Mouse (Mus musculus): ENCODE data around the gene Rasa3. TPM values are rescaled to one million over a fixed set of nuclear protein-coding genes. Genes with fewer than 3 reads are reported as not detected.

Rasa3 gene
- polyA plus RNA-seq, 1 experiment from 2014 or later, result 27.7 TPM

DNA sequence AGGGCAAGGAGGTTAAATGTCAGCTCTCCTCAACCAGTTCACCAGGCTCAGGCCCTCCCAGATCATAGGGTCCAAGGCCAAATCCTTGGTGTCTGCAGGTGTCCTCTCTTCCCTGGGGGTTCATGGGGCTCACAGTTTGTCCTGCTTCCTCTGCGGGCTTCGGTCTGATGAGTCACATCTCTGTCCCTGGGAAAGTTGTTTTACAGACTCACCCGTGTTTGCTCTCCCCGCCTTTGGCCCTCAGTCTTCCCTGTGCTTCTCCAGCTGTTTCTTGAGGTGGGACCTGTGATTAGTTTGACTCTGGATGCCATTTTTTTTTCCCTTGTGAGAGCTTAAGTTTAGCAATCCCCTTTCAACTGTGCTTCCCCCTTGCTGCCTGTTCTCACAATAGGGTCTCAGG, 18.8 kb upstream of the Rasa3 start:
- H3K27me3 ChIP-seq (replicated peaks), result no peaks in the 10 kb centered on the region
- no peak for ATAC-seq (replicated peaks)
- peaks cover 8% of the 10 kb centered on the region; the same call in 1 of the 2 replicates for H3K4me1 ChIP-seq
- H3K9ac ChIP-seq, result no peak overlapping the region
- no peak overlapping the region for H3K27ac ChIP-seq
- no peaks in the 10 kb centered on the region for H3K36me3 ChIP-seq (replicated peaks)
- 86% methylated on average over 4 of the region's 4 CpGs for WGBS
- no peaks in the 10 kb centered on the region for H3K9me3 ChIP-seq
- no peak overlapping the region for H3K4me3 ChIP-seq
- no peak overlapping the region for H3K4me2 ChIP-seq

DNA sequence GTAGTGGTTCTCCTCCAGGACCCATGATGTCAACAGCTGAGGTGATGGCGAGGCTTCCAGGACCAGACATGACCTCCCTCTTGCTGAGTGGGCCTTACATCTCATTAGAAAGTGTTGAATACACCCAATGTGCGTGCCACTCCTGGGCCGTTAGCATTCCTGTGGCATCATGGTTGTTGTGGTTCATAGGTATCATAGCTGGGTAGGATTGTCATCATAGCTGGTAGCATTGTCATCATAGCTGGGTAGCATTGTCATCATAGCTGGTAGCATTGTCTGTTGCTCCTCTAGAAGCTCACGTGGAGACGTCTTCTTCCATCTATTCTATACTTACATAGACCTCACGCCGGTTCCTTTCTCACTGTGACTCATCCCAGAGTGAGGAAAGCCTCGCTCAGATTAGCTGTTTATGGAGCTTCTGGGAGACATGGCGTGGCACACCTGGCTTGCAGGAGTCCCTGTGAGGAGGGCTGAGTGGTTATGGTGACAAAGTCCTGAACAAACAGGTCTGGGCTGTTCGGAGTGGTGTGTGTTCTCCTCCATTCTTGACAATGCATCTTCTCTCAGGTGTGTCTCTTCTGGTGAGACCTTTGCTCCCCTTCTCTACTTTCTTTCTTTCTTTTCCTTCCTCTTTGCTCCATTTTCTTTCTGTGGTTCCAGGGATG, 17.9 kb upstream of the Rasa3 start:
- no peak overlapping the region for H3K4me3 ChIP-seq
- no peak overlapping the region for H3K27ac ChIP-seq
- 93% methylated on average over 10 of the region's 10 CpGs for WGBS
- H3K36me3 ChIP-seq (replicated peaks), result no peaks in the 10 kb centered on the region
- H3K27me3 ChIP-seq (replicated peaks), result no peaks in the 10 kb centered on the region
- no peak overlapping the region for H3K9ac ChIP-seq
- peaks cover 8% of the 10 kb centered on the region; the same call in 1 of the 2 replicates for H3K4me1 ChIP-seq
- H3K4me2 ChIP-seq, result no peak overlapping the region
- no peaks in the 10 kb centered on the region for H3K9me3 ChIP-seq
- no peak for ATAC-seq (replicated peaks)

DNA sequence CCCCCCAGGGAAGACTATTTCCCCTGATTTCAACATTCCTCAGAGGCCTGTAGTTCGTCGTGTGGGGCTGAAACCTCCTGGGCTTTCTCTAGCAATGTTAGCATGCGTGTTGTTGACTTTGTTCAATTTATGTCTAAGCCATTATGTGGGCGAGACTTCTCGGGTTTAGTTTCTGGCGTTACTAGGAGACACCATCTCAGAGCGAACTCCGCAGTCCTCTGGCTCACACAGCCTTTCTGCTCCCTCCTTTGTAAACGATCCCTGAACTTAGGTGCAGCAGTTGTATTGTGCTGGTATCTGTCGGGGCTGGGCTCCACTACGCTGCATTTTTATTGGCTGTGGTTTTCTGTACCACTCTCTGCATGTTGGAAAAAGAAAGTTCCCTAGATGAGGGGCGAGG, 17.3 kb upstream of the Rasa3 start:
- Histone ChIP-seq H3K27ac (no peak overlapping the region), H3K36me3 (replicated peaks) (no peaks in the 10 kb centered on the region), H3K4me1 (peaks cover 8% of the 10 kb centered on the region; the same call in 1 of the 2 replicates), H3K9me3 (no peaks in the 10 kb centered on the region), H3K9ac (no peak overlapping the region), H3K4me2 (no peak overlapping the region), H3K27me3 (replicated peaks) (no peaks in the 10 kb centered on the region), H3K4me3 (no peak overlapping the region)
- 69% methylated on average over 12 of the region's 12 CpGs for whole genome bisulfite sequencing
- no peak for ATAC-seq (replicated peaks)

DNA sequence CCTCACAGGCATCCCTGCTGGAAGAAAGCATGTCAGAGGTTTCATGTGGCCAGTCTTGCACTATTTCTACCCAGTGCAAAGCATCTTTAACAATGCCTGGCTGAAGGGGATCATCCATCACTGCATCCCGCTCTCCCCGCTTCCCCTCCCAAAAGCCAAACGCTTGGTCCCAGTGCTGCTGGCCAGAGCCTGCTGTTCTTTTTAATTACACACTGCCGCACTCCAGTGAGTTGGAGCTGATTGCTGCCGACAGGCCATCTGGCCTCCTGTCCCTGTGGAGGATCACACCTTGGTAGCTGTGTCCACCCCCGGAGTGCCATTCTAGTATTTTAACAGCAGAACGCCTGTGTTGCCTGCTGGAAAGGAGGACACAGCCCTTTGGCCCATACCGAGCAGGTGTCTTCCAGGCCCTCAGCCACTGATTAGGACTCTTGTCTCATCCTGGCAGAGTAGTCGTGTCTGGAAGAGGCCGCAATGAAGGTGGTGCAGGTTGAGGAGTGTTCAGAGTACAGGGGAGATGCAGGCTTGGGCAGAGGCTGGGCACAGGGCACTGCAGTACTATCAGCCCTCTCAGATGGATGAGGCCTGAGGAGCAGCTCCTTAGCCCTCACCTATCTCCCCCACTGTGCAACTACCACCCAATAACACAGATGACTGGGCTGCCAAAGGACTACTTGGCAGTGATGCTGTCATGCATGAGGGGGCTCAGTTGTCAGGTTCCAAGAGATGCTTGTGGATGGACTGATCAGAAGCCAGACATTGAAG, 15.1 kb upstream of the Rasa3 start:
- H3K27ac ChIP-seq, result 0 out of 2 replicates have a peak overlapping the region, but pooled peaks have one; percentile 17
- no peaks in the 10 kb centered on the region for H3K36me3 ChIP-seq (replicated peaks)
- no peak overlapping the region for H3K4me3 ChIP-seq
- no peaks in the 10 kb centered on the region for H3K9me3 ChIP-seq
- no peak overlapping the region for H3K9ac ChIP-seq
- H3K4me2 ChIP-seq, result no peak overlapping the region
- peak; percentile 48; the same call in 1 of the 2 replicates for ATAC-seq (replicated peaks)
- peaks cover 8% of the 10 kb centered on the region; the same call in 1 of the 2 replicates for H3K4me1 ChIP-seq
- H3K27me3 ChIP-seq (replicated peaks), result no peaks in the 10 kb centered on the region
- 40% methylated on average over 10 of the region's 10 CpGs for WGBS

DNA sequence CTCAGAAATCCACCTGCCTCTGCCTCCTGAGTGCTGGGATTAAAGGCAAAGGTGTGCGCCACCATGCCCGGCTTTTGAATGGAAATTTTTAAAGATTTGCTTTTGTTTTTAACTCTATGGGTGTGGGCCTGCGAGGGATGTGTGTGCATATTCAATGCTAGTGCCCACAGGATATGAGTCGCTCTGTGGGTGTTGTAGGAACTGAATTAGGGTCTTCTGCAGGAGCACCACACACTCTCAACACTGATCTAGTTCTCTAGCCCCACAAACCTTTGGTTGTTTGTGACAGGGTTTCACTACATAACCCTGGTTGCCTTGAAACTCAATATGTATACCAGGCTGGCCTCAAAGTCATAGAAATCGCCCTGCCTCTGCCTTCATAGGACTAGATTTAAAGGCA, 11.9 kb upstream of the Rasa3 start:
- H3K9me3 ChIP-seq, result no peaks in the 10 kb centered on the region
- 91% methylated on average over 5 of the region's 5 CpGs for WGBS
- no peak overlapping the region for H3K27ac ChIP-seq
- H3K4me2 ChIP-seq, result no peak overlapping the region
- H3K9ac ChIP-seq, result no peak overlapping the region
- ATAC-seq (replicated peaks), result no peak
- no peaks in the 10 kb centered on the region for H3K36me3 ChIP-seq (replicated peaks)
- H3K27me3 ChIP-seq (replicated peaks), result no peaks in the 10 kb centered on the region
- peaks cover 8% of the 10 kb centered on the region; the same call in 1 of the 2 replicates for H3K4me1 ChIP-seq
- H3K4me3 ChIP-seq, result no peak overlapping the region

DNA sequence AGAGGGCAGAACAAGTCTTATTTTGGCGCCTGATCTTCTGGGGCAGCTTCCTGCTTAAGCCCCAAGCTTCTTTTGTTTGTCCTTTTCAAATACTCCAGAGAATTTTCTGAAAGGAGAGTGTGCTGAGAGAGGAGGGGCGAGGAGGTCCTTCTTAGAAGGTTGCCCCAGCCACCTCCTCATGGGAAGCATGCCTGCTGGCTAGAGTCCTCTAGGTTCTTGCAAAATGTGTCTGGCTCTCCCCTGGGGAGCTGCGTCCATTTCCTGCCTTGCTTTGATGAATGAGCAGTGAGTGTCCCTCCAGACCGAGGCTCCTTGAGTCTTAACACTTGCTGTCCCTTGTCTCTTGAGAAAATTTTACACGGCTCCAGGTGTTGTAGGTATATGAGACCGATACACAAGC, 11.1 kb upstream of the Rasa3 start:
- no peak overlapping the region for H3K27ac ChIP-seq
- peaks cover 5% of the 10 kb centered on the region; the same call in 1 of the 2 replicates for H3K4me1 ChIP-seq
- no peak for ATAC-seq (replicated peaks)
- H3K4me2 ChIP-seq, result no peak overlapping the region
- no peak overlapping the region for H3K4me3 ChIP-seq
- no peaks in the 10 kb centered on the region for H3K27me3 ChIP-seq (replicated peaks)
- no peak overlapping the region for H3K9ac ChIP-seq
- no peaks in the 10 kb centered on the region for H3K9me3 ChIP-seq
- WGBS, result 51% methylated on average over 6 of the region's 6 CpGs
- no peaks in the 10 kb centered on the region for H3K36me3 ChIP-seq (replicated peaks)

DNA sequence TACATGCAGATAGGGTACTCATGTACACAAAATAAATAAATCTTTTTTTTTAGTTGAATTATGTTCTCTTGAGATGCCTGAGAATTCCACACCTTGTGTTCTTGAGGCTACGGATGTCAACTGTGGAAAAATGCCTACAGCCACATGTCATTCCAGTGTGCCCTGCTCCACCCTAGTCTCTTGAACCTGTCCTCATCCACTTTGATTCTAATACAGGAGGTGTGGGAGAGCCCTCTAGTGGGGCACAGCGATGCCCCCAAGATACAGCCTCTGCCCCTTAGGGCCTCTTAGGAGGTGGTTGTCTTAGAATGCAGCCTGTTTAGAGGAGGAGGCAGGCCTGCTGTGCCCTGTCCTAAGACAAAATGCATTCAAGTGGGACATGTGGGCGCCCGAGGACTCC, 10.5 kb upstream of the Rasa3 start:
- H3K27me3 ChIP-seq (replicated peaks), result no peaks in the 10 kb centered on the region
- WGBS, result 84% methylated on average over 4 of the region's 4 CpGs
- no peak for ATAC-seq (replicated peaks)
- no peak overlapping the region for H3K27ac ChIP-seq
- H3K4me3 ChIP-seq, result no peak overlapping the region
- no peaks in the 10 kb centered on the region for H3K9me3 ChIP-seq
- H3K4me2 ChIP-seq, result no peak overlapping the region
- peaks cover 5% of the 10 kb centered on the region; the same call in 1 of the 2 replicates for H3K4me1 ChIP-seq
- H3K36me3 ChIP-seq (replicated peaks), result no peaks in the 10 kb centered on the region
- no peak overlapping the region for H3K9ac ChIP-seq

DNA sequence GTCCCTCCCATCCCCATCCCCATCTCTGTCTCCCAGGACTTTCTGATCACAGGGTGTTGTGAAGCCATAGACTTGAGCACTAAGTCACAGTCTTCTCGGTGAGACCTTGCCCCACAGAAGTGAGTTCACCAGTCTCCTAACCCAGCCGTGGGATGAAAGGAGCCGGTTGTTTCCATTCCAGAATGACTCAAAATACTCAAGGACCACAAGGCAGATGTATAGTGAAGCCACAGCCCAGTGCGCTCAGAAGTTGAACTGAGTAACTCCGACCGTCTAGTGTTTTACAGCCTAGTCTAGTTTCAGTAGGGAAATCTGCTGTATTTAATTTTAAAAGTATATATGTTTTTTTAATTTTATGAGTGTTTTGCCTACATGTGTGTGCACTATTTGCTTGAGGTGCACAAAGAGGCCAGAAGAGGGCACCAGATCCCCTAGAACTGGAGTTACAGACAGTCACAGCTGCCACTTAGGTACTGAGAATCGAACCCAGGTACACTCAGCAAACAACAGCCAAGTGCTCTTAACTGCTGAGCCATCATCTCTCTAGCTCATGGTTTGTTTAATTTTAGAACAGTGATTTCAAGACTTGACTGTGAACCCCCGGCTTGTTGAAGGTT, 9.8 kb upstream of the Rasa3 start:
- no peaks in the 10 kb centered on the region for H3K27me3 ChIP-seq (replicated peaks)
- ATAC-seq (replicated peaks), result no peak
- no peaks in the 10 kb centered on the region for H3K36me3 ChIP-seq (replicated peaks)
- H3K4me1 ChIP-seq, result peaks cover 1% of the 10 kb centered on the region; the same call in 1 of the 2 replicates
- H3K4me3 ChIP-seq, result no peak overlapping the region
- no peak overlapping the region for H3K4me2 ChIP-seq
- no peak overlapping the region for H3K9ac ChIP-seq
- WGBS, result 96% methylated on average over 8 of the region's 8 CpGs
- no peaks in the 10 kb centered on the region for H3K9me3 ChIP-seq
- H3K27ac ChIP-seq, result no peak overlapping the region

DNA sequence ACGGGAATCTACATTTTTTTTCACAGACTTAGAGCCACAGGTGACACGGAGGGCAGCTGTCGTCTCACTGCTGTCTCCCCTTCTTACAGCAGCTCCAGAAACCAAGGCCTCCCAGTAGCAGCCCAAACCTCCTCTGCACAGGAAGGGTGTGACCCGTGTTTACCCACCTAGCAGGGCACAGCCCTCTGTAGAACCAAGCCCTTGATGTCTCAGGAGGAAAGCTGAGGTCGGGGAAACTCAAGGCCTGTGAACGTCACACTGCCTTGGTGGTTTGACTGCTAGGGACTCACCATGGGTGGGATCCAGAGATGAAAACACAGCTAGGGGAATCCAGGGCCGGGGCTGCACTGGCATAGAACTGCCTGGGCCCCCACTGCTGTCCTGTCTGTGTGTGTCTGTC, 9.0 kb upstream of the Rasa3 start:
- H3K4me1 ChIP-seq, result no peaks in the 10 kb centered on the region
- ATAC-seq (replicated peaks), result no peak
- 78% methylated on average over 7 of the region's 7 CpGs for WGBS

DNA sequence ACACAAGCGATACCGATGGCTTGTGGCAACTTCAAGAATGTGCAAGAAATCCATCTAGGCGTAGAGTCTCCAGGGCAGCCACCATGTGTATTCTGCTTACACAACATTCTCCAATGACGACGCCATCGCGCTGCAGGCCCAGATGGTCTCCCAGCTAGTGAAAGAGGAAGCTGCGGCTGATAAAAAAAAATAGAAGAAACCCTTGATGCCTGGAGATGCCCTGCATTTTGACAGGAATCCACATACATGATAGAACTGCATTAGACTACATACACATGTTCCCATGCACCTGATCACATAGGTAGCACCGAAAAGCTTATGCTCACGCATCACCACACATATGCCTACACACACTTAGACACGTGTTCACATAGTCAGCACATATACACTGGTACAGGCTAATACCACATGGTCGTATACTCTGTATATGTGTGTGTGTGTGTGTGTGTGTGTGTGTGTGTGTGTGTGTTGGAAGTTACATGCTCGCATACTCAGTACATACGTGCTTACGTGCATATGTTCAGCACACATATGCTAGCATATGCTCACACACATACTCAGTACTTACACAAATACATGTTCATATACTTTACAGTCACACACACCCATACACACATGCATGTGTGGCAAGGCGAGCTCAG, 8.4 kb upstream of the Rasa3 start:
- ATAC-seq (replicated peaks), result no peak
- no peak overlapping the region for H3K4me2 ChIP-seq
- H3K4me3 ChIP-seq, result no peak overlapping the region
- H3K9me3 ChIP-seq, result no peaks in the 10 kb centered on the region
- H3K27me3 ChIP-seq (replicated peaks), result no peaks in the 10 kb centered on the region
- no peaks in the 10 kb centered on the region for H3K4me1 ChIP-seq
- 90% methylated on average over 16 of the region's 16 CpGs for WGBS
- H3K36me3 ChIP-seq (replicated peaks), result no peaks in the 10 kb centered on the region
- H3K9ac ChIP-seq, result no peak overlapping the region
- H3K27ac ChIP-seq, result no peak overlapping the region

More for the DNA sequence above, 9.0 kb upstream of the Rasa3 start:
- Histone ChIP-seq H3K27me3 (replicated peaks) (no peaks in the 10 kb centered on the region), H3K9ac (no peak overlapping the region), H3K4me3 (no peak overlapping the region), H3K4me2 (no peak overlapping the region), H3K36me3 (replicated peaks) (no peaks in the 10 kb centered on the region), H3K27ac (no peak overlapping the region), H3K9me3 (no peaks in the 10 kb centered on the region)

DNA sequence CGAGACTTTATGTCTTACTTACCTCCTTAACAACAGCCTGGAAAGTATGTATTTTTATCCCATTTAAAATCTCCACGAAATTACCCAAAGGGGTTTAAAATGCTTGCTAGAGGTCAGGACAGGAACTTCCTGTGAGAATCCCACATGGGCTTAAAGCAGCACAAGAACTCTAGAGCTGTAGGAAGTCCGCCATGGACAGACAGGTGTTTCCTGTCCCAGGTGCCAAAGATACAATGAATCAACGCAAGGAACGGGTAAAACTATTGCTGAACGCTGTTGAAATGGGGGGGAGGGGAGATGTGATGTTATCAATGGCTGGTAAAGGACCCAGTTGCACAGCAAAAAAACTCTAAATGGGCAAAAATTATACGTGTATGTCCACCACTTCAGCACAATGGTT, 6.7 kb upstream of the Rasa3 start:
- Histone ChIP-seq H3K27ac (no peak overlapping the region), H3K4me3 (no peak overlapping the region), H3K9ac (no peak overlapping the region), H3K4me2 (no peak overlapping the region), H3K9me3 (no peaks in the 10 kb centered on the region), H3K27me3 (replicated peaks) (no peaks in the 10 kb centered on the region), H3K4me1 (no peaks in the 10 kb centered on the region), H3K36me3 (replicated peaks) (no peaks in the 10 kb centered on the region)
- WGBS, result 83% methylated on average over 7 of the region's 7 CpGs
- ATAC-seq (replicated peaks), result no peak

DNA sequence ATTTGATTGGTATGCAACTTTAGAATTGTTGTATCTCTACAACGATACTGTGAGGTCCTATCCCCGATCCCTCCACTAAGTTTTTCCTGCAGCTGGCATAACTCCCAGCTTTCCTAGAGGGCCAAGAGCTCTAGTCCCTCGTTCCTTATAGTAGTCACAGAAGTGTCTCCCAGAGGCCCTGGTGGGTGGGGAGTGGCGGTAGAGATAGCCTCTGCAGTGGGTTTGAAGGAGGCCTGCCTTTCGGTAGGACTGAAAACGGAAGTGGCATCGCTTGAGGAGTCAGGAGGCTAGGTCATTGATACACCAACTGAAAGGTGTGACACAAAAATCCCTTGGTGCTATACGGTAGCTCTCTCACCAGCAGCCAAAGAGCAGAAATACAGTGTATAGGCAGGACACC, 779 bp upstream of the Rasa3 start:
- no peaks in the 10 kb centered on the region for H3K36me3 ChIP-seq (replicated peaks)
- H3K4me3 ChIP-seq, result peak overlapping the region; percentile 69
- H3K27me3 ChIP-seq (replicated peaks), result no peaks in the 10 kb centered on the region
- ATAC-seq (replicated peaks), result no peak
- peaks cover 36% of the 10 kb centered on the region for H3K4me1 ChIP-seq
- peak overlapping the region; percentile 78 for H3K4me2 ChIP-seq
- 48% methylated on average over 8 of the region's 8 CpGs for WGBS
- H3K9me3 ChIP-seq, result no peaks in the 10 kb centered on the region
- H3K9ac ChIP-seq, result 0 out of 2 replicates have a peak overlapping the region, but pooled peaks have one; percentile 23
- H3K27ac ChIP-seq, result peak overlapping the region; percentile 91; the same call in 1 of the 2 replicates

All from midbrain, embryonic 15.5 days (tissue).